Mouse (Mus musculus) frontal cortex, postnatal 25 days (tissue): ENCODE measurements at regions not wholly inside any gene's neighbourhood (a gene's known extent, or its start where the extent isn't known, plus 50 kb on each side); places are given as distances from the start of the nearest gene placed in this dataset.
A peak's percentile ranks its signal among the peaks of the same experiment; 100 is the strongest.

Experiments
- DNase-seq, 2 experiments: peaks; one replicate each; pipeline ENCODE4 v3.0.0; 2022; ENCODE audit warnings: low spot score in 2 of 2

- peak in 1 of 2 experiments; percentile 11 for DNase-seq
Measured at GRCm38 (mm10) chr1:194334752-194335719, 283.0 kb upstream of the Plxna2 start.

DNA sequence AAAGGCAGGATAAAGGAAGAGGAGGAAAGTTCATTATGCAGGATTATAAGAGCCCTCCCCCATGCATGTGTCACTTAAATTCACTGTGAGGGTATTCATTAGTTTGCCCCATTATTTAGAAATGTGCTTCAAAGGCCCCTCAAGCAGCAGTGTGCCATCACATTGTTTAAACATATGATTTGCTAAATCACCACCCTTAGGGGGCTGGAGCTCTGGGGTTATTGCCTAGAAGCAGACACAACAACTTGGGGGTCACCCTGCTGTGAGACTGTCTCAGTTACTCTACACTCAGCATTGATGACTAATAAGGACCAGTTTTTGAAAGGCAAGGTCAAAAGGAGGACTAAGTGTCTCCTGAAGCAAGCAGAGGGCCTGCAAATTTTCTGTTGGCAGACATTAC lies 285.4 kb upstream of the Plxna2 start:
- no peak for DNase-seq

GRCm38 (mm10) chr1:194330471-194330870 lies 287.5 kb upstream of the Plxna2 start:
- DNase-seq = no peak

DNA sequence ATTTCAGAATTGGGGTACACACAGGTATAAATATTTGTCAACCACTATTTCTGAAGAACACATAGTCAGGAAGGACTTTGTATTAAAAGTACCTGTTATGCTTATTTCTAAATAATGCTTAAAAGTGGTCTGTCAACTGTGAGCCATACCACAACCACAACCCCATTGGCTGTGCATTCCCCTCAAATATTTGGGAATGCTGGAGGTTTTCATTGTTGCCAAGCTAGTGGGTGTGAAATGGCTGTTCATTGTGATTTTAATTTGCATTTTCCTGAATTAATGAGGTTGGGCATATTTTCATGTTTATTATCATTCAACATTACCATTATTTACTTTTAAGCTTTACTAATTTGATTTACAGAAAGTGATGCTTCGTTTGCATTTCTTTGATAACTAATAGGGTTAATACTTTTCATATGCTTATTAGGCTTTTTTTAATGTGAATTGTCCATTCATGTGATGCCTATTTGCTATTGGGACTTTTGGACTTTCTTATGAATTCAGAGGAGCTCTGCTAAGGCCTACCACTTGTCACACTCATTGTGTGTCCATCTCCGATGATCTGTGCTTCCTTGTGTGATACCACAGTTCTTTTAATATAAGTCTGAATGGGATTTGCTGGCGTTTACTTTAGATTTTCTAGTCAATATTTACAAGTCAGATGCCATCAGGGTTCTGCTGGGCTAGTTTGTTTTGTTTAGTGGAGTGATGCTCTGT lies 297.5 kb upstream of the Plxna2 start:
- DNase-seq = no peak

GRCm38 (mm10) chr1:194318351-194318750 lies 299.7 kb upstream of the Plxna2 start:
- no peak for DNase-seq

- no peak for DNase-seq
Measured at GRCm38 (mm10) chr1:194315593-194315992, 302.4 kb upstream of the Plxna2 start.

DNA sequence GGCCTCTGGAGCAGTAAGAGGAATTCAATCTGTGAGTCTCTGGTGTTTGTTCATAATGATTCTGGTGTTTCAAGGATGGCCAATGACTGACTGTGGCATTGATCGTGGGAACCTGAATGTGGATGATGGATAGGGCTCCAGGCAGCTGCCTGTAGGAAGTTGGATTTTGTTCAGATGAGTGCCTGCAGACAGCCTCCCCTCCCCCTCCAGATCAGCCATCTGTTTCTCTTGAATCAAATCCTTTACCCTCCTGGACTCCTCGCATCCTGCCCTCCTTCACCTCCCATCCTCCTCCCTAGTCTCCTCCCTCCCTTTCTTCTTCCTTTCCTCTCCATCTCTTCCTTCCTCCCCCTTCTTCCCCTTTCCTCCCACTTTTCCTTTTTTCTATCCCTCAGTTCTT lies 307.6 kb upstream of the Plxna2 start:
- DNase-seq = no peak

DNA sequence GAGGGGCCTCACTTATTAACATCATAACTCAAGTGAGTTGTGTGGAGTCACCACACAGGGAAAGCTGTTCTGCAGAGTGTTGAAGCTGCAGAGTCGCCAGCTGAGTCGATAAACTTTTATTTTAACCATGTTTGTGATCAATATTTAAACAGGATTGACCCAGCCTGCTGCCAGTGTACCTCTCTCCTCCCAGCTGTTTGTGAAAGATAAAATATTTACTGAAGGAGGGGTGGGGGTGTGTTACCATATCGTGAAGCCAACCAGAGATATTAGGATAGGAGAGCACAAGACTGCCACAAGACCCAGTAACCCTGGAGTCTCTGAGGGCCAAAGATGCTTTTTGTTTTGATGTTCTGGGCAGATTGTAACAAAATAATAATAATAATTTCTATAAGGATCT lies 309.4 kb upstream of the Plxna2 start:
- no peak for DNase-seq

DNA sequence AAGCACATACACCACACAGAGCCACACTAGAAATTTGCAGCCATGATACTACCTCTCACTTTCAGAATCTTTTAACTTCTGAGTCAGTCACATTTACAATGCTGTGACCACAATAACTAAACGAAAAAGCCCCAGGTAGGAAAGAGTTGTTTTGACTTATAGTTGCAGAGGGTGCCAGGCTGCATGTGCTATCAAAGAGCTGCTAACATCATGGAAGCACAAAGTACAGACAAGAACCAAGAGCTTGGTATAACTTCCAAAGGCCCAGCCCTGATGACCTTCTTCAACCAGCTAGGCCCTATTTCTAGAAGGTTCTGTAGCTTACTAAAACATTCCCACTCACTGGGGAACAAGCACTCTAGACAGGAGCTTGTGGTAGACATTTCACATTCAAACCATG lies 314.1 kb upstream of the Plxna2 start:
- DNase-seq = no peak

GRCm38 (mm10) chr1:194302775-194303174 lies 315.2 kb upstream of the Plxna2 start:
- no peak for DNase-seq

DNA sequence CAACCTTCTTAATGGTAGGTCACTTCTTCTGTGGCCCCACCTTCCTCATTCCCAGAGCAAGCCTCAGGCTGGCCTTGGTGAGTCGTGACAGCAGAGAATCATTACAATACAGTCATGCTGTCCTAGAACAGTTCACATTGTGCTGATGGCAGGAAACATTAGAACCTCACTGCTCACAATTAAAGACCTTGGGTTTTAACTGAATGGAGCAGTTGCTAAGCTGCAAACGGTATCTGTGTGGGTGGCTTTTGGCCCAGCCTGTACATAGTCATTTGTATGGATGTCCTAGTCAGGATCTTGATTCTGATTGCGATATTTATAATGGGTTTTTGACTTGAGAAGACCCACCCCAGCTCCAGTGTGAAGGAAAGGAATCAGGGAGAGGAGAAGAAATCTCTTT lies 336.1 kb upstream of the Plxna2 start:
- DNase-seq = no peak

- no peak for DNase-seq
Measured at GRCm38 (mm10) chr1:194268028-194268427, 350.0 kb upstream of the Plxna2 start.

GRCm38 (mm10) chr1:194262374-194262773 lies 355.6 kb upstream of the Plxna2 start:
- DNase-seq = no peak

GRCm38 (mm10) chr1:194259957-194260356 lies 358.1 kb upstream of the Plxna2 start:
- DNase-seq = no peak

DNA sequence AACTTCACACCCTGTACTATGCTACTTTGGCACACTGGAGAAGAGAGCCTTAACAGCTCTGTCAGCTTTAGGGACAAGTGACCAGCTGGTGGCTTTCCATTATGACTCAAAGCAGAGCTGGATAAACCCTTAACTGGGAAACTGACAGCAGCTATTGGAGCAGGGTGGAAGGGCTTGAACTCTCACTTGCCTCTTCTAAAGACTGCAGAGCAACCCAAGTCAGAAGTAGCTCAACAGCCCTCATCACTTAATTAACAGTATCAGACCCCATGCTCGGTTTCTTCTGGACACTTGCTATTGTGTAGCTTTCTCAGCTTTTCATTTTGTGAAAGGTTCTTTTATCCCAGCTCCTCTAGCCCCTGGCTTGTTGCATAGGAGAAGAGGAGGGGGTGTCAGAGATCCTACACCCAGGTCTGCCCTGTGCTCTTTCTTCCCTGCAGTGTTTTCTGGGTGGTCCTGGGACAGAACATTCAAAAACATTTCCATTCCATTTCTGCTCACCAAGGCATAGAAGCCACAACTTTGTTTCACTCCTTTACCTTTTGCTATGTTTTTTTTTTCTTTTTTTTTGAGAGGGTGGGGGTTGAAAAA lies 373.1 kb upstream of the Plxna2 start:
- DNase-seq = no peak

GRCm38 (mm10) chr1:194241111-194241510 lies 376.9 kb upstream of the Plxna2 start:
- DNase-seq = no peak

GRCm38 (mm10) chr1:194231206-194231605 lies 386.8 kb upstream of the Plxna2 start:
- DNase-seq = no peak

DNA sequence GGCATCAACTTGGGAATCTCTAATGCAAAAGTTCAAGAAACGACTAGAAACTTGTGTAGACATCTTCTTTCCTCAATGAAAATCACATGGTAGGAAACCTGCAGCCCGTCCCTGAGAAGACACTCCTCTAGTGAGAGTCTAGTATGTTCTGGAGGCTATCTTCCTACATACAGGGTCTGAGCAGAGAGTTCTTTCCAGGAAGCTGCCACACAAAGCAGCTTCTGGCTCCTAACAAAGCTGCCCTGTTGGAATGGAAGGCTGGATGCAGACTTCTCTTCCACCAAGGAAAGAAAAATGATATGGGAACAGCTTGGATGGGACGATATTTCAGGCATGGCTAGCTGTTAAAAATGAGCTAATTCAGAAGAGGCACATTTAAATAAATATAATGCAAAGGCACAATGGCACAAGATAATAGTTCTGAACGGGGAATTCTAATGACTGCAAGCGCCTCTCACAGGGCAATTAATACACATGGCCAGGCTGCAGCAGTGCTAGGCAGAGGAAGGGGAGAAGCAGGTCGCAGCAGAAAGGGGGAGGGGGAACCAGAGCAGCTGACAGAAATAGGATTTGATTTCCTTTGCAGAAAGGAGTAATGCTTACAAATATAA lies 391.4 kb upstream of the Plxna2 start:
- no peak for DNase-seq

DNA sequence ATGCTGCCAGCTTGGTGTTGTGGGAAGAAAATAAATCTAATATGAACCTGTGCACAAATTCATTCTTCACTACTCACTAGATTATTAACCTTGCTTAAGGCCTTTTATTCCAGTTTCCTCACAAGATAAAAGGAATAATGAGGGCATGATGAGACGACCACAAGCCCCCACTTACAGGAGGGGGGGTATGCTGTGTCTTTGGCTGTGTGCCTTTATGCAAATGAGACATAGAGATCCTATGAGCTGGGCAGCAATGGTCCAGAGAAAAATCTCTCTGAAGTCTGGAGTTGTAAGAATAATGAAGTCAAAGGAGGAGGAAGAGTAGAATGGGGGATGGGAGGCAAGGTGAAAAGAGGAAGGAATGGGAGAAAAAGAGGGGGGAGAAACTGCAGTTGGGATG lies 392.2 kb upstream of the Plxna2 start:
- DNase-seq = no peak

GRCm38 (mm10) chr1:194224046-194224445 lies 394.0 kb upstream of the Plxna2 start:
- no peak for DNase-seq

DNA sequence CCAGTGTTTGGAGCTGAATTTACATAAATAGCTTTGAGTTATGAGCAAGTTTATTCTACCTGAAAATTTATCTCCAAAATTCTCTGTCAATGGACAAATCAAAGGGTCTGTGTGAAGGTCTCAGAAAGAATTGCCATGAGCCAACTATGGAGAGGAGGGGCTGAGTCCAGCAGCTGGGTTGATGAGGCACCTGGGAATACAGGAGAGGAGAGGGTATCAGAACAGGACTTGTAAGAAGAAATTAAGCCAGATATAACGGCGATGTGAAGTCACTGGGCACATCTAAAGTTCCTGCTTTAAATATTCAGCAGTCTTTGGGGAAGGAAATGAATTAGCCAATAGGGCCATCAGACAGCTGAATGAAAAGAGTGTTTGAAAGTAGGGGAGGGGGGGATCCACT lies 394.4 kb upstream of the Plxna2 start:
- no peak for DNase-seq

- peak; percentile 57 to 72 for DNase-seq
Measured at GRCm38 (mm10) chr1:194223015-194223414, 395.0 kb upstream of the Plxna2 start.
